Mouse (Mus musculus): ENCODE data around the gene Wdr20rt. TPM values are rescaled to one million over a fixed set of nuclear protein-coding genes. Genes with fewer than 3 reads are reported as not detected.

Wdr20rt gene
- polyA plus RNA-seq, 1 experiment from 2014 or later = not detected

- peak; percentile 80 for ATAC-seq
- no peak overlapping the region; the same call in 1 of the 2 replicates for H3K4me2 ChIP-seq (replicated peaks)
Observed at GRCm38 (mm10) chr12:65258212-65259138, 33.2 kb downstream of the Wdr20rt start.

GRCm38 (mm10) chr12:65259139-65260111 lies 34.1 kb downstream of the Wdr20rt start:
- H3K27ac ChIP-seq = no peak overlapping the region
- H3K9me3 ChIP-seq = no peaks in the 10 kb centered on the region
- 84% methylated on average over 13 of the region's 13 CpGs for WGBS
- H3K4me2 ChIP-seq (replicated peaks) = no peak overlapping the region
- ATAC-seq = no peak
- no peaks in the 10 kb centered on the region for H3K27me3 ChIP-seq (replicated peaks)
- no peak overlapping the region for H3K4me3 ChIP-seq (replicated peaks)
- no peaks in the 10 kb centered on the region for H3K36me3 ChIP-seq
- no peak overlapping the region for H3K9ac ChIP-seq
- no peaks in the 10 kb centered on the region for H3K4me1 ChIP-seq (replicated peaks)

More at GRCm38 (mm10) chr12:65258212-65259138, 33.2 kb downstream of the Wdr20rt start:
- Histone ChIP-seq H3K36me3 (no peaks in the 10 kb centered on the region), H3K9me3 (no peaks in the 10 kb centered on the region), H3K4me3 (replicated peaks) (no peak overlapping the region), H3K4me1 (replicated peaks) (no peaks in the 10 kb centered on the region), H3K9ac (no peak overlapping the region), H3K27me3 (replicated peaks) (no peaks in the 10 kb centered on the region), H3K27ac (no peak overlapping the region)
- 46% methylated on average over 19 of the region's 19 CpGs for WGBS

GRCm38 (mm10) chr12:65268311-65268984 lies 43.1 kb downstream of the Wdr20rt start:
- no peaks in the 10 kb centered on the region for H3K9me3 ChIP-seq
- no peaks in the 10 kb centered on the region for H3K4me1 ChIP-seq (replicated peaks)
- H3K4me3 ChIP-seq (replicated peaks) = no peak overlapping the region
- no peaks in the 10 kb centered on the region for H3K27me3 ChIP-seq (replicated peaks)
- no peak overlapping the region for H3K9ac ChIP-seq
- no peaks in the 10 kb centered on the region for H3K36me3 ChIP-seq
- WGBS = 73% methylated on average over 5 of the region's 5 CpGs
- no peak overlapping the region for H3K27ac ChIP-seq
- no peak for ATAC-seq
- no peak overlapping the region for H3K4me2 ChIP-seq (replicated peaks)

DNA sequence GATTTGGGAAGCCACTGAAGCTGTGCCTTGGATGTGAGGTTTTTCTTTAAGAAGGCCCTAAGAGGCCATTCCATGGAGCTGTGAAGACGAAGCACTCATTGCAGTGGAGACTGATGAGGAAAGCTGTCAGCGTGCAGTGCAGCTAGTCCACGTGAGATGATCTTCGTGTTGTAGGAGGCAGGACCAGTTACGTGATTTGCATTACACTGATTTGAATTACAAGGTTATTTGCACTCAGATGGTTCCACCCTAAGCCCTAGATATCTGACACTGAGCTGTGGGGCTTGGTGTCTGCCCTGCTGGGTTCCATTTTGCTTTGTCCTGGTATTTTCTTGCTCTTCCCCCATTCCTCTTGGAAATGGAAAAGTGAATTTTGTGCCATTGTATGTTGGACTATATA lies 44.1 kb downstream of the Wdr20rt start:
- no peaks in the 10 kb centered on the region for H3K9me3 ChIP-seq
- no peak overlapping the region for H3K27ac ChIP-seq
- H3K9ac ChIP-seq = no peak overlapping the region
- H3K4me2 ChIP-seq (replicated peaks) = no peak overlapping the region
- ATAC-seq = no peak
- H3K36me3 ChIP-seq = no peaks in the 10 kb centered on the region
- no peaks in the 10 kb centered on the region for H3K27me3 ChIP-seq (replicated peaks)
- 81% methylated on average over 5 of the region's 5 CpGs for WGBS
- no peaks in the 10 kb centered on the region for H3K4me1 ChIP-seq (replicated peaks)
- H3K4me3 ChIP-seq (replicated peaks) = no peak overlapping the region

- no peak for ATAC-seq
- Histone ChIP-seq H3K4me3 (replicated peaks) (no peak overlapping the region), H3K27ac (no peak overlapping the region), H3K27me3 (replicated peaks) (no peaks in the 10 kb centered on the region), H3K9ac (no peak overlapping the region), H3K36me3 (no peaks in the 10 kb centered on the region), H3K9me3 (no peaks in the 10 kb centered on the region), H3K4me1 (replicated peaks) (no peaks in the 10 kb centered on the region), H3K4me2 (replicated peaks) (no peak overlapping the region)
- WGBS = 64% methylated on average over 4 of the region's 4 CpGs
Observed at GRCm38 (mm10) chr12:65273807-65274206, 48.5 kb downstream of the Wdr20rt start.

Other genes starting within 250 kb of the Wdr20rt start
- 40.4 and 48.1 TPM in 2 replicates for gene Prpf39, start 189.2 kb upstream of the Wdr20rt start, polyA plus RNA-seq (2015; fragmentation: Nextera tagmentation; extraction: Ambion mirVana)
- gene Fkbp3, start 151.5 kb upstream of the Wdr20rt start, polyA plus RNA-seq (2015; fragmentation: Nextera tagmentation; extraction: Ambion mirVana) = 340 and 409 TPM in 2 replicates
- gene Fancm, start 149.9 kb upstream of the Wdr20rt start, polyA plus RNA-seq (2015; fragmentation: Nextera tagmentation; extraction: Ambion mirVana) = 6.7 and 8.2 TPM in 2 replicates
- 41.8 and 50.4 TPM in 2 replicates for gene Mis18bp1, start 52.9 kb upstream of the Wdr20rt start, polyA plus RNA-seq (2015; fragmentation: Nextera tagmentation; extraction: Ambion mirVana)